Mouse (Mus musculus) urinary bladder, postnatal 14 days (tissue): ENCODE measurements around the gene Homer1.

Experiments used
- DNase-seq: peaks from one replicate; pipeline ENCODE4 v3.0.0; 2021; ENCODE audit warnings: low spot score

Homer1 gene

GRCm38 (mm10) chr13:93340555-93341278 lies 41.3 kb downstream of the Homer1 start:
- DNase-seq, result no peak

DNA sequence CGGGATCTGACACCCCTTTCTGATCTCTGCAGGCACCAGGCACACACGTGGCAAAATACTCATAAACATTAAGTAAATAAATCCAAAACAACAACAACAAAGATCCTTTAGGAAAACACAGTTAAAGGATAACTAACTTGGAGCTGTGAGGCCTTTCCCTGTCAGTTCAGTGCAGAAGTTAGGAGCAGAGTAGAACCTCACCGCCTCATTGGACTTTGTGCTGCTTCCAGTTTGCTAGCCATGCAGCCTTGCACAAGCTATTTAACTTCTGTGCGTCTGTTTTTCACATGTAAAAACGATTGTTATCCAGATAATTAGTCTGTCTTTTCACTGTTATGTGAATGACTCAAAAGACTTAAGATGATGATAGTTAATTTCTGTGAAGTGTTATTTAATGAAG lies 43.2 kb downstream of the Homer1 start:
- DNase-seq, result no peak

DNA sequence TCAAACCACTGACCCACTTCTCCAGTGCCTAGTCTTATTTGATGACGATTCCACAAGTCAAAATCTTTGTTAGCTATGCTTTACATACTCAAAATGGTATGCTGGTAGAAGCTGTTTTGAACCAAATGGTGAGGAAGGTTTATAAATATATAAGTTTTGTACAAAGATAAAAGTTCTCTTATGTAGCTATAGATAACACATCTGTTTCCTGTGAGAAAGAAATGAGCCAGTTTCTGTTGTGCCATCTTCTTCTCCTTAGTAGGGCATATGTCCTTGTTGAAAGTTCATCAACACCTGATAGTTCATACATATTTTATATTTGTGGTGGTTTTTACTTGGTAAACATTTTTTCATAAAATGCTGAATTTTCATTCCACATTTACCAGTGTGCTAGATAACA lies 45.0 kb downstream of the Homer1 start:
- no peak for DNase-seq

GRCm38 (mm10) chr13:93345854-93346253 lies 46.4 kb downstream of the Homer1 start:
- no peak for DNase-seq

DNA sequence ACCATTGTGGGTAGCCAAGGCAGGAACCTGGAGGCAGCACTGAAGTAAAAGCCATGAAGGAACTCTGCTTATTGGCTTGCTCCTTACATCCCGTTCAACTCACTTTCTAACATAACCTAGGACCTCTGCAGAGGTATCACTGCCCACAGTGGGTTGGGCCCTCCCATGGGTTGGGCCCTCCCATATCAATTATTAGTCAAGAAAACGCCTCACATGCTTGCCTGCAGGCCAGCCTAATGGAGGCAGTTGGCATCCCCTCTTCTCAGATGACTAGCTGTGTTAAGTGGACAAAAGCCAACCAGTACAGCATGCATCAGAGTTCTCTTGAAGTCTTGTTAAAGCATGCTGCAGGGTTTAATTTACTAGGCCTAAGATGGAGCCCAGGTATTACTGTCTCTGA lies 52.6 kb downstream of the Homer1 start:
- DNase-seq, result no peak

- DNase-seq, result no peak
Observed at GRCm38 (mm10) chr13:93354420-93355278, 55.2 kb downstream of the Homer1 start.

GRCm38 (mm10) chr13:93355279-93355587 lies 55.8 kb downstream of the Homer1 start:
- DNase-seq, result no peak

DNA sequence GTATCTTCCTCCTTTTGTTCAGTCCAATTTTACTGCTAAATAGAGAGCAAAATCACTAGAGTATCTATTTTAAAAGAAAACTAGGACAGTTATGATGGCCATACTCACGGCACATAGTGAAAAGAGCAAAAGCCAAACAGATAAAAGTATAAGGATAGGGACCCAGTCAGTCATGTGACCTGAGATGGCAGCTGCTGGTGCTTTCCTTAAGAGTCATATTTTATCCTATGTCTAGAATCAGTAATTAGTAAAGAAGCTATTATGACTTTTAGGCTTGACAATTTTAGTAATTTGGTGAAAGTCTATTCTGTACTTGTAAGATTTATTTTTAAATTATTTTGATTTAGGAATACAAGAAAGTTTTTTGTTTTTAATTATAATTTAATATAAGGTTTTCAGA lies 59.1 kb downstream of the Homer1 start:
- DNase-seq, result no peak

- no peak for DNase-seq
Observed at GRCm38 (mm10) chr13:93367555-93367954, 68.1 kb downstream of the Homer1 start.

DNA sequence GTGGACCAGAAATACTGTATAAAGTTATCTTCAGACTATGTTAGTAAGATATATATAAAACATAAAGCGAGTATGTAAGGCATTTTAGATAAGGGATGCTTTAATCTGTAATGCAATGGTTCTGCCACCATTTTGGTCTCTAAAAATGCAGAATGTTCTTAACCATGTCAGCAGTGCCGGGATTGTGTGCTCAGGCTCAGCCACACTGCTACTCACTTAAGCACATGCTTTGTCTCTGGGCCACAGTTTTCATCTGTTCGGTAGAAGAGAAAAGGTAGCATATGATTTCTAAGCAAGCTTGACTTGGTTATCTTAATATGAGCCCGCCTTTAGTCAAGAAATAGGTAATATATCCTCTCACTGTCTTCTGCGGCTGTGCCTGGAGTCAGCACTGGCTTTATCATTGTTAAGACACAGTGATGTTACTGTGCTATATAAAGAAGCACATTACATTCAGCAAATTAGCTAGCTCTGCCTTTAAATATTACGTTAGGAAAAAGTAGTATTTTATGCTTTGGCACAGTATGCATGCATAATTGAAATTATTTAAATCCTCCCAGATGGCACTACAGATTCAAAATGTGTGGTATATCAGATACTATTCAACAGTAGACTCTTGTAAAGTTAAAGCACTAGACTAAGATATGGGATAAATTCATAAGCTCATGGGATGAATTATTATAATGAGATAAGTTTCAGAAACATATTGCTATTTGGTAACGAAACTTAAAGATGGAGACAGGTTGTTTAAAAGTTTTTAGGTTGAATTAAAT lies 69.6 kb downstream of the Homer1 start:
- DNase-seq, result no peak

DNA sequence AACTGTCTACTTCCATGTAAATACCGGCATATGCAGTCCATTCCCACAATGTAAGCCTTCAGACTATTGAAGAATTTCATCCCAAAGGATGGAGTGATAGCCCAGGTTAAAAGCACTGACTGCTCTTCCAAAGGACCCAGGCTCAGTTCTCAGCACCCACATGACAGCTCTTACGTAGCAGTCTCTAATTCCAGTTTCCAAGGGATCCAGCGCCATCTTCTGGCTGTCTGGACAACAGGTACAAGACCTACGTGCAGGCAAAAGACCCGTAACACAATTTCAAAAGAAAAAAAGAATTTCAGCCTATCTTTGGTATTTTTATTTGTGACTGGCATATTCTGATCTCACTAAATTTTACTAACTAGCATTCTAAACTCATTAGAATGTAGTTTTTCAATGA lies 75.0 kb downstream of the Homer1 start:
- DNase-seq, result no peak

DNA sequence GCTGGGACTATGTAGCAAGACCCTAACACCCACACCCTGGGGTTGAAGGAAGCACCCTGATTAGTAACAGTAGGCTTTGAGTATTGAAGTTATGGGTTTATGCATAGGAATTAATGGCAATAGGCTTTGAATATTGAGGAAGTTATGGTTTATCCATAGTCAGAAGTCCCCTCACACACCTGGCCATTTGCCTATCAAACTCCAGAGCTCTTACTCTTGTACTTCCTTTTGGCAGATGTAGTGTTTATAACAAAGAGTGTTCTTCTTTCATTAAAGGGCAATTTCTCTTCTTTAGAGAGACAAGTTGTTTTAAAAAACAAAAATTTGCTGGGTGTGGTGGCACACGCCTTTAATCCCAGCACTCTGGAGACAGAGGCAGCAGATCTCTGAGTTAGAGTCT lies 79.1 kb downstream of the Homer1 start:
- no peak for DNase-seq

DNA sequence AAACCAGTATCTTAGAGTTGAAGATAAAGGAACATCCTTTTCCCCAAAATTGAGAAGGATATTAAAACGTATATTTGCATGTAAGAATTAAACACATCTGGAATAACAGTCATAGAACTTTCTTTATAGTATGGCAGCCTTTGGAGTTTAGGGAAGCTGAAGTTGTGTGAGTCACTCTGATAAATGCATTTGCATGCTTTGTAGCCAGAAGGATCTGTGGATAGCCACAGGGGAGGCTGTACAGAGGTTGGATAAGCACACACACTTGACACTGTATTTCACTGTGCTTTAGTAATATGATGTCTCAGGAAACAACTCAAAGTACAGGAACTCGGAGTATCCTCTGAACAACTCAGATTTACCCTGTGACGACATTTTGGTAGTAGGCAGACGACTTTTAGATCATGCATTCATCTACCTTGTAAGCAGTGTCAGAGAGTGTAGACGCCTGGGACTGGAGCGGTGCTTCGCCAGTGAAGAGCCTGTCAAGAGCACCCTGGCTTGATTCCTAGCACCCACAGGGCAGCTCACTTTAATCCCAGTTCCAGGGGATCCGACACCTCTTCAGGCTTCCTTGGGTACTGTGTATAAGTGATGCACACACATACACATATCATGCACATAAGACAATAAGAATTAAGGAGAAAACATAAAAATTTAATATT lies 81.1 kb downstream of the Homer1 start:
- DNase-seq, result no peak

DNA sequence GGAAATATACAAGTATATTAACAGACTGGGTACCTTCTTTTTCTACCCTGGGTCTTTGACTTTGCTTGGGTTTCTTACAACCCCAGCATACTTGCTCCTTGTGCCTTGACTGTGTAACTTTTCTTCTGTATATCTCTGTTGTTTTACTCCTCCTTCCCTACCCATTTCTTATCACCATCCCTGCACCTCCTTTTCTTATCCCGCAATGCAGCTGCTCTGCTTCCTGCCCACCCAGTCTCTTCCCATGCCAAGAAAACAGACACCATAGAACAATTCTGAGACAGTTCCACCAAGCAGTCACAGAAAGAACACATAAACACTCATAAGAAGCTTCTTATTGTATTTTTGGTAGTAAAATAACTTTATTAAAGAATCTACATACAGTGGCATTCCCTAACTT lies 81.9 kb downstream of the Homer1 start:
- DNase-seq, result no peak

DNA sequence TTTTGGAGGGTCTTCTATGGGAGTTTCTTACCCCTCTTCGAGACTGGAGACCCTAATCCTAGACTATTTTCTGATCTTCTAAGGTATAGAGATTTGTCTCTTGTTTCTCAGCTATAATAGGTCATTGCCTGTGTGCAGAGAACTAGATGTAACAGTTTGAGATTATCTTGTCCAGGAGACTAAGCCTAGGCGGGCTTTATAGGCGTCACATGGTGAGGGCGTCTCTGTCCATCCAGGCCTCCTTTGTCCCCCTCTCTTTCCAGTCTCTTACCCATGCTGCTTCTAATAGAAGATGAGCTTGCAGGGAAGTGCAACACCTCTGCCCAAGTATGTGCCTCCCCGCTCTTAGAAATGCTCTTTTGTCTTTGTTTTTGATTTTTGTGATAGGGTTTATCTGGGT lies 83.7 kb downstream of the Homer1 start:
- DNase-seq, result no peak

GRCm38 (mm10) chr13:93383620-93384019 lies 84.2 kb downstream of the Homer1 start:
- DNase-seq, result no peak

- DNase-seq, result no peak
Observed at GRCm38 (mm10) chr13:93384481-93384880, 85.0 kb downstream of the Homer1 start.

DNA sequence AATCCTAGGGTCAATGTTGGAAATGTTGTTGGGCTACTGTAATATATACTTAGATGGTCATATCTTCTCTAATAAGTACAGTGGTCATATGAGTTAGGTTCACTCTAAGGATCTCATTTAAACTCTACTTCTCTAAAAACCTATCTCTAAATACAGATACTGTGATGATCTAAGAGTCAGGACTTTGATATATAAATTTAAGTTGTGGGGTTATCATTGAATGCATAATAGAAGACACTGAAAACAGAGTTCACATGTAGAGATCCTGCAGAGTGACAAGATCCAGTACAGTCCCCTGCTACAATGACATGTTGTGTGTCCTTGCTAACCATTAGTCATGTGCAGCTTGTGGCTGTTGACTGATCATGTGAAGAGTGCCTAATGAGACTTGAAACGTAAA lies 85.7 kb downstream of the Homer1 start:
- no peak for DNase-seq

DNA sequence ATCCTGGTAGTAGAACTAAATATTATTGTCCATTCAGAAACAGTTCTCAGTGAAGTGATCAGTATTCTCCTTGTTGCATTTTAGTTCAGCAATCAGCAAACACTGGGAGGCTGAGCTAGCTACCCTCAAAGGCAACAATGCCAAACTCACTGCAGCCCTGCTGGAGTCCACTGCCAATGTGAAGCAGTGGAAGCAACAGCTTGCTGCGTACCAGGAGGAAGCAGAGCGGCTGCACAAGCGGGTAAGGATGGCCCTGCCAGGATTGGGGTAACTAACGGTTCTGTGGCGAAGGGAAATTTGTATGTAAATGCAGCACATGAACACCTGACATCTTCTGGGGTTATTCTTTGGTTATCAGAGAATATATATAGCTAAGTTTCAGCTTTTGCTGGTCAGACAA lies 88.0 kb downstream of the Homer1 start:
- DNase-seq, result no peak

DNA sequence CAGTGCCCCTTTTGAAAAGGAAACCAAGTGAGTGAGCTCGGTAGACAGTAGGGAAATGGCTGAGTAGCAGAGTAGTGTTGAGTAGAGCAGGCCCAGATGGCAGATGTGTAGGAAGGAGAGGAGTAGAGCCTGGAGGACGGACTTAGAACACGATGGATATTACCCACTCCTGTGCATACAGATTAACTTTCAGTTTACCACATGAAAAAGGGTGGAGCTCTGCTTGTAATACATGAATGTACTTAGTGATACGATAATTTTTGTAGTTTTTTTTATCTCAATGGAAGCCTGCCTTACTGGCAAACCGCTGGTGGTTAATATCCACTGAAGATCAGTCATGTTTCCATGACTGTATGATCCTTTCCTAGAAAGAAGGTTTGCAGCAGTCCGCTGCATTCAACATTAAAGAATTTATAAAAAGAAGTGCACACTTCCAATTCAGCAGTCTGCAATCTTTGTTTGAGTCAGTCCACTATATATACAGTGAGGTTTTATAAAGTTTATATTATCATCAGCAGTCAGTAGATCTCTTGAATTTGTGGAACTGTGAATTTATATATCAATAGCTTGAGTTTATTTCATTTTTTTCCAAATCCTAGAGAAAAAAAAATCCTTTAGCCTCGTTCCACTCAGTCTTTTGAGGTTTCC lies 89.3 kb downstream of the Homer1 start:
- DNase-seq, result no peak

DNA sequence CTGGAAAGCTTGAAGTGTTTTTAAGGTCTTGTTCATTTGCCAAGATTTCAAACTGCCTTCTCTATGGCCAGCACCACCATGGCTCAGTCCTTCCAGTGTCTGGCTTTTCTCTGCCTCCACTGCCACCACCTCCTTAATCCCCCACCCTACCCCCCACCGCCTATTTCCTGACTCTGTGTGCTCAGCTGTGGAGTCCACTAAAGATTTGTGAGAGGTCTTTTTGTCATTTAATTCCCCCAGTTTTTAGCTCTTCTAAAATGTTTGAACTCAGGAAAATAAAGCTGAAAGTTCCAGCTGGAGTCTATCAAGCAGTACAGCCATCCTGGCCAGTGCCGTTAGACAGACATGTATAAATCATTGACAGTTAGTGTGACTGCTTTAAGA lies 89.8 kb downstream of the Homer1 start:
- no peak for DNase-seq

DNA sequence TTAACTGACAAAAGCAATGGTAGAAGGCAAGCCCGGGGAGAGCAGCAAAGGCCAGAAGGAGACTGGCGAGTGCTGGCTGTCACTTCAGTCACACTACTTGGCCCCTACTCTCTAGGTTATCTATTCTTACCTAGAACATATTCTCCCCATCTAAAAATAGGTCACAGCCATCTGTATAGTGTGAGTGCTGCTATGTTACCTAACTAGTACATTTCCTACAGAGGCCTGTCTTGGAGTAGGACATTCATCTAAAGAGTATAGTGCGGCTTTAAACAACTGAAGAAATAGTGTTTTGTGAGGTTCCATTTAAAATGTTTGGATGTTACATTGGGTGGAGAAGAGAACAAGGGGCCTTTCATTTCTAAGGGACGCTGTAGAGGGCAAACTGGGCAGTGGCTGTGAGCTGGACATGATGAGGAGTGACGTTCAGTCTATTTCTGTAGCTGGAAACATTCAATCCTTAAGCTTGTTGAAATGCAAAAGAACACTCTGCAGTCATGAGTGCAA lies 100.3 kb downstream of the Homer1 start:
- DNase-seq, result no peak
